Mouse (Mus musculus): ENCODE data around the gene Ppfia4. TPM values are rescaled to one million over a fixed set of nuclear protein-coding genes. Genes with fewer than 3 reads are reported as not detected.

Ppfia4 gene
- polyA plus RNA-seq, 1 experiment from 2014 or later, result 1.9 TPM

DNA sequence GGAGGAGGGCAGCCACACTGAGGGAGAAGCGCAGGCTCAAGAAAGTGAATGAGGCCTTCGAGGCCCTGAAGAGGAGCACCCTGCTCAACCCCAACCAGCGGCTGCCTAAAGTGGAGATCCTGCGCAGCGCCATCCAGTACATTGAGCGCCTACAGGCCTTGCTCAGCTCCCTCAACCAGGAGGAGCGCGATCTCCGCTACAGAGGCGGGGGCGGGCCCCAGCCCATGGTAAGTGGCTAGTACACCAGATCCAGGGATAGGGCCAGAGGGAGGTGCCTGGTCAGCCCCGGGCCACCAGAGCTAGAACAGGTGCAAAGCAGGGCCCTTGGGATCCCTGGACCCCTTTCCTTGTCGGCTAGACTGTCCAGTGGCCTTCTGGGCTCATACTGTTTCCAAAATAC lies 42.4 kb downstream of the Ppfia4 start:
- Histone ChIP-seq H3K27ac (ENCODE audit: low read depth, low read length) (no peak overlapping the region), H3K9ac (ENCODE audit: low read depth, low read length) (no peak overlapping the region), H3K4me1 (replicated peaks; ENCODE audit: control insufficient read depth, insufficient read depth, low read length) (peaks cover 3% of the 10 kb centered on the region; the same call in 1 of the 2 replicates), H3K4me2 (replicated peaks; ENCODE audit: low read depth, low read length) (no peak overlapping the region), H3K4me3 (ENCODE audit: low read depth, low read length) (no peak overlapping the region), H3K9me3 (ENCODE audit: control insufficient read depth, low read length) (no peaks in the 10 kb centered on the region), H3K27me3 (ENCODE audit: control insufficient read depth, insufficient read depth, low read length) (no peaks in the 10 kb centered on the region), H3K36me3 (ENCODE audit: control insufficient read depth, insufficient read depth, low read length) (no peaks in the 10 kb centered on the region)
- DNase-seq (ENCODE audit: low spot score), result no peak
- WGBS, result 92% methylated on average over 13 of the region's 13 CpGs
- no peak for ATAC-seq (ENCODE audit: low FRiP score)

DNA sequence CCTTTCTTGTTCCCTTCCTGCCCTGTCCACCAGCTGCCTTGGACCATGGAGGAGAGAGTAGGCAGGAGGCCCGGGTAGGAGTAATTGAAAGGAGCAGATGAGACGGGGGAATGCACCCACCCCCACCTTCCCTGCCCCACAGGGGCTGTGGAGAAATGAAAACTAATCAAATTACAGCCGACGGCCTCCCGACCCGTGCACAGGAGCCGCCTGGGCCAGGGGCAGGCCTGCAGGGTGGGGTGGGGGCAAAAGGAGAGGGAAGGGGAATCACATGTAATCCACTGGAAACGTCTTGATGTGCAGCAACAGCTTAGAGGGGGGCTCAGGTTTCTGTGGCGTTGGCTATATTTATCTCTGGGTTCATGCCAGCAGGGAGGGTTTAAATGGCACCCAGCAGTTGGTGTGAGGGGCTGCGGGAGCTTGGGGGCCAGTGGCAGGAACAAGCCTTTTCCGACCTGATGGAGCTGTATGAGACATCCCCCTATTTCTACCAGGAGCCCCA lies 43.1 kb downstream of the Ppfia4 start, which contains the start of gene Myog:
TSS of gene Myog (plus strand) at position 392 of the 502 bp plus-strand sequence.
- no peak within 1 kb of the TSS for H3K4me3 ChIP-seq (ENCODE audit: low read depth, low read length)
- H3K27ac ChIP-seq (ENCODE audit: low read depth, low read length), result no peak within 1 kb of the TSS
- H3K4me2 ChIP-seq (replicated peaks; ENCODE audit: low read depth, low read length), result no peak within 1 kb of the TSS
- WGBS, result 48% methylated on average over 11 of the region's 11 CpGs
- ATAC-seq (ENCODE audit: low FRiP score), result no peak; the same call in 1 of the 2 replicates
- H3K9me3 ChIP-seq (ENCODE audit: control insufficient read depth, low read length), result no peaks in the 10 kb centered on the region
- peaks cover 3% of the 10 kb centered on the region; the same call in 1 of the 2 replicates for H3K4me1 ChIP-seq (replicated peaks; ENCODE audit: control insufficient read depth, insufficient read depth, low read length)
- no peak within 1 kb of the TSS for H3K9ac ChIP-seq (ENCODE audit: low read depth, low read length)
- H3K27me3 ChIP-seq (ENCODE audit: control insufficient read depth, insufficient read depth, low read length), result no peaks in the 10 kb centered on the region
- no peaks in the 10 kb centered on the region for H3K36me3 ChIP-seq (ENCODE audit: control insufficient read depth, insufficient read depth, low read length)
- no peak for DNase-seq (ENCODE audit: low spot score)

DNA sequence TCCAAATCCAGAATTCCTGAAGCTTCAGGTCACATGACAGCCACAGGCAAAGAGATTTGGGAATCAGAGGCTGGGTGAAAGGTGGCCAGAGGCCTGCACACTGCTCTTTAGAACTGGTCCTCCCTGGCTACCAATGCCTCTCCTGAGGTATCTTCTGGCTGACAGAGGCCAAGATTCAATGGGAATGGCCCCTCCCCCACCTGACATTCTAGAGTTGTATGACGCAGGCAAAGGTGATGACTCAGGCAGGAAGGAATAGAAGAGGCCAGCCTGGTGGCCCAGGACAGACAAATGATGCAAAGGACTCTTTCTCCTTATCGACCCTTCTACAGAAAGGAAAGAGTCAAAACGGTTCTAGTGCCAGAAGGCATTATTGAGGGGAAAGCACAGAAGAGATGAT lies 44.5 kb downstream of the Ppfia4 start:
- no peak overlapping the region for H3K27ac ChIP-seq (ENCODE audit: low read depth, low read length)
- H3K9ac ChIP-seq (ENCODE audit: low read depth, low read length), result no peak overlapping the region
- ATAC-seq (ENCODE audit: low FRiP score) (no peak), DNase-seq (ENCODE audit: low spot score) (no peak)
- no peaks in the 10 kb centered on the region for H3K9me3 ChIP-seq (ENCODE audit: control insufficient read depth, low read length)
- 78% methylated on average over 3 of the region's 3 CpGs for WGBS
- peaks cover 3% of the 10 kb centered on the region; the same call in 1 of the 2 replicates for H3K4me1 ChIP-seq (replicated peaks; ENCODE audit: control insufficient read depth, insufficient read depth, low read length)
- no peak overlapping the region for H3K4me2 ChIP-seq (replicated peaks; ENCODE audit: low read depth, low read length)
- H3K27me3 ChIP-seq (ENCODE audit: control insufficient read depth, insufficient read depth, low read length), result no peaks in the 10 kb centered on the region
- H3K36me3 ChIP-seq (ENCODE audit: control insufficient read depth, insufficient read depth, low read length), result no peaks in the 10 kb centered on the region
- H3K4me3 ChIP-seq (ENCODE audit: low read depth, low read length), result no peak overlapping the region

DNA sequence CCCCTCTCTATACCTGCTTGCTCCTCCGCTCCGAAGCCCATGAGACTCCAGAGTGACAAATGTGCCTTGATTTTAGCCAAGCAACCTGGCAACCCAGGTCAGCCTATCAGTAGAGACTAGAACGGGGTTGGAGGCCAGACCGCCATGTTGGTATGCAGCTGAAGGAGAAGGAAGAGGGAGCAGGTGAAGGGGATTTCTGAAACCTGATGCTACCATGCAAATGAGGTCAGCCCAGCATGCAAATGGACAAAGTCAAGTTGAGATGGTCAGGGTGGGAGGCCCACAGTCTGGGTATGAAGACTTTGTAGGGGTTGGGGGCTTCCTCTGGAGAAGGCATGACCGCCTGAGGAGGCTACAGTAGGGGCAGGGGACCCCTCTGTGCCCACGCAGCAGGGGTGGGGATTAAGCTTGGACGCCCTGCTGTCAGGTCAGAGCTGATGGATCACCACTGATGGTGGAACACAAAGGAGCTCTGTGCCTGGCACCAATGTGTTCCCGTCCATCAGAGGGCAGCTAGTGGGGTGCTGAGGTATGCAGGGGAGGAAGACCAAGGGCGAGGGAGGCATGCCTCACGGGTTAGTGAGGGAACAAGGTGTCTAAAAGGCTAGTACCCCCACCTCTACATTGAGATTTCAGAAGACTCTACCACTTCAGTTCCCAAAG lies 47.1 kb downstream of the Ppfia4 start:
- Histone ChIP-seq H3K4me1 (replicated peaks; ENCODE audit: control insufficient read depth, insufficient read depth, low read length) (no peaks in the 10 kb centered on the region; the same call in 1 of the 2 replicates), H3K27me3 (ENCODE audit: control insufficient read depth, insufficient read depth, low read length) (no peaks in the 10 kb centered on the region), H3K4me3 (ENCODE audit: low read depth, low read length) (no peak overlapping the region), H3K36me3 (ENCODE audit: control insufficient read depth, insufficient read depth, low read length) (no peaks in the 10 kb centered on the region), H3K9me3 (ENCODE audit: control insufficient read depth, low read length) (no peaks in the 10 kb centered on the region), H3K27ac (ENCODE audit: low read depth, low read length) (no peak overlapping the region), H3K4me2 (replicated peaks; ENCODE audit: low read depth, low read length) (no peak overlapping the region), H3K9ac (ENCODE audit: low read depth, low read length) (no peak overlapping the region)
- WGBS, result 58% methylated on average over 10 of the region's 10 CpGs
- DNase-seq (ENCODE audit: low spot score) (no peak), ATAC-seq (ENCODE audit: low FRiP score) (no peak)

DNA sequence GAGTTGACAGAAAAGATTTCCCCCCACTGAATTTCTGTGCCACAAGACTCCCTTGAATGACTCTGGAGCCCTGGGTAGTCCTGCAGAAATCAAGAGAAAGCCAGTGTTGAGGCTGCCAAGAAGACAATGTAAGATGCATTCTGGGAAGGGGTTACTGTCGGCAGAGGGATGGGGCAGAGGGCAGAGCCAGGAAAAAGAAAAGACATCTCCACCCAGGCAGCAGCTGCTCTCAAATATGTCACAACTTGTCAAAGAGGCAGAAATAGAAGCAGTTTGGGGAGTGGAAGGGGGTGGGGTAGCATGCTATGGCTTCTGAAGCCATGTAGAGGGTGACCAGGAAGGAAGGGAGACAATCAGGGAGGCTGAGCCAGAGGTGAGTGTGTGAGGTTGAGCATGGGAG lies 49.6 kb downstream of the Ppfia4 start:
- no peak overlapping the region for H3K4me2 ChIP-seq (replicated peaks; ENCODE audit: low read depth, low read length)
- no peak overlapping the region for H3K27ac ChIP-seq (ENCODE audit: low read depth, low read length)
- no peak overlapping the region for H3K4me3 ChIP-seq (ENCODE audit: low read depth, low read length)
- 57% methylated on average over 1 of the region's 1 CpGs for WGBS
- ATAC-seq (ENCODE audit: low FRiP score) (no peak), DNase-seq (ENCODE audit: low spot score) (no peak)
- no peaks in the 10 kb centered on the region for H3K27me3 ChIP-seq (ENCODE audit: control insufficient read depth, insufficient read depth, low read length)
- H3K4me1 ChIP-seq (replicated peaks; ENCODE audit: control insufficient read depth, insufficient read depth, low read length), result no peaks in the 10 kb centered on the region; the same call in 1 of the 2 replicates
- no peaks in the 10 kb centered on the region for H3K36me3 ChIP-seq (ENCODE audit: control insufficient read depth, insufficient read depth, low read length)
- no peak overlapping the region for H3K9ac ChIP-seq (ENCODE audit: low read depth, low read length)
- H3K9me3 ChIP-seq (ENCODE audit: control insufficient read depth, low read length), result no peaks in the 10 kb centered on the region

DNA sequence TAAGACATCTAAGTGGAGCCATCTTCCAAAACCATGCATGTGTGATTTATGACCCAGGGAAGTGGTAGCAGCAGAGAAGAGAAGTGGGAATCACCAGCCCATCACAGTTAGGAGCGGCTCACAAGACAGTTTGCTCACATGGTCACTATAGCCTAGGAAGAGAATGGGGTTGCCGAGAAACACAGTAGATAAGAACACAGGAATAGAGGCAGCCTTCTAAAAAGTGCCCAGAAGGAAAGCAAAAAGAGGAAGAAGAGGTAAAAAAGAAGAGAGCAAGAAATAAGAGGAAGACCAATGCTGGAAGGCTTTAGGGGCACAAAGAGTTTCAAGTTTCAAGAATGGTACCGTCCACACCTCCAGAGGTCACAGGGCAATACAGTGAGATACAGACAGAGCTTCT lies 50.4 kb downstream of the Ppfia4 start:
- Histone ChIP-seq H3K9me3 (ENCODE audit: control insufficient read depth, low read length) (no peaks in the 10 kb centered on the region), H3K27ac (ENCODE audit: low read depth, low read length) (no peak overlapping the region), H3K4me1 (replicated peaks; ENCODE audit: control insufficient read depth, insufficient read depth, low read length) (no peaks in the 10 kb centered on the region; the same call in 1 of the 2 replicates), H3K4me2 (replicated peaks; ENCODE audit: low read depth, low read length) (no peak overlapping the region), H3K9ac (ENCODE audit: low read depth, low read length) (no peak overlapping the region), H3K36me3 (ENCODE audit: control insufficient read depth, insufficient read depth, low read length) (no peaks in the 10 kb centered on the region), H3K4me3 (ENCODE audit: low read depth, low read length) (no peak overlapping the region), H3K27me3 (ENCODE audit: control insufficient read depth, insufficient read depth, low read length) (no peaks in the 10 kb centered on the region)
- whole genome bisulfite sequencing, result 82% methylated on average over 3 of the region's 3 CpGs
- no peak for ATAC-seq (ENCODE audit: low FRiP score)
- DNase-seq (ENCODE audit: low spot score), result no peak

DNA sequence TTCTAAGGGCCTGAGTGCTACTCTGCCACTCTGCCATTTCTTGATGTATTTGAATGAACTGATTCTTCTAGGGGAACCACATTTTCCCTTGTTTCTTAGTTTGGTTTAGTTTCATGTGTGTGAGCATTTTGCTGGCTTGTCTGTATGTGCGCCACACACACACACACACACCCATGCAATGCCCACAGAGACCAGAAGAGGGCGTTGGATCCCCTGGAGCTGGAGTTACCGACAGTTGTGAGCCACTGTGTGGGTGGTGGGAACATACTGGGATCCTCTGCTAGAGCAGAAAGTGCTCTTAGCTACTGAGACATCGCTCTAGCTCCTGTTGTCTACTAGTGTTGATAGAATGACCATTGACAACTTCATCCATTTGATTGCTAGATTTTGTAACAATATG lies 51.2 kb downstream of the Ppfia4 start:
- DNase-seq (ENCODE audit: low spot score) (no peak), ATAC-seq (ENCODE audit: low FRiP score) (no peak)
- Histone ChIP-seq H3K4me1 (replicated peaks; ENCODE audit: control insufficient read depth, insufficient read depth, low read length) (no peaks in the 10 kb centered on the region; the same call in 1 of the 2 replicates), H3K4me2 (replicated peaks; ENCODE audit: low read depth, low read length) (no peak overlapping the region), H3K9ac (ENCODE audit: low read depth, low read length) (no peak overlapping the region), H3K36me3 (ENCODE audit: control insufficient read depth, insufficient read depth, low read length) (no peaks in the 10 kb centered on the region), H3K27ac (ENCODE audit: low read depth, low read length) (no peak overlapping the region), H3K9me3 (ENCODE audit: control insufficient read depth, low read length) (no peaks in the 10 kb centered on the region), H3K27me3 (ENCODE audit: control insufficient read depth, insufficient read depth, low read length) (no peaks in the 10 kb centered on the region), H3K4me3 (ENCODE audit: low read depth, low read length) (no peak overlapping the region)
- 73% methylated on average over 4 of the region's 4 CpGs for WGBS

DNA sequence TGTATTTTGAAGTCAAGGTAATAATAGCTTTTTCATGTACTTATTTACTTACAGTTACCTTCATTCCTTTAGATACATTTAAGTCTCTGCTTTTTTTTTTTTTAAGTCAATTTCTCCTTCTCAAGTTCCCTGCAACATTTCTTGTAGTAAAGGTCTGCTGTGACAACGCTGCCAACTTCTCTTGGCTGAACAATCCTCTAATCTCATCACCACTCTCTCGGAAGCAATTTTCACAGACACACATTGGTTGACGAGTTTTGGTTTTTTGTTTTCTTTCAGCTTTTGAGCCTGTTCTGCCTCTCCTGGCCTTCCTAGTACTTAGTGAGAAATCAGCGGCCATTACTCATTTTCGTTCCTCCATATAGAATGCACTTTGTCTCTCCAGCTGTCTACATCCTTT lies 52.6 kb downstream of the Ppfia4 start:
- Histone ChIP-seq H3K4me2 (replicated peaks; ENCODE audit: low read depth, low read length) (no peak overlapping the region), H3K4me1 (replicated peaks; ENCODE audit: control insufficient read depth, insufficient read depth, low read length) (no peaks in the 10 kb centered on the region), H3K9ac (ENCODE audit: low read depth, low read length) (no peak overlapping the region), H3K27me3 (ENCODE audit: control insufficient read depth, insufficient read depth, low read length) (no peaks in the 10 kb centered on the region), H3K9me3 (ENCODE audit: control insufficient read depth, low read length) (no peaks in the 10 kb centered on the region), H3K4me3 (ENCODE audit: low read depth, low read length) (no peak overlapping the region), H3K27ac (ENCODE audit: low read depth, low read length) (no peak overlapping the region), H3K36me3 (ENCODE audit: control insufficient read depth, insufficient read depth, low read length) (no peaks in the 10 kb centered on the region)
- 85% methylated on average over 5 of the region's 5 CpGs for WGBS
- ATAC-seq (ENCODE audit: low FRiP score) (no peak), DNase-seq (ENCODE audit: low spot score) (no peak)

DNA sequence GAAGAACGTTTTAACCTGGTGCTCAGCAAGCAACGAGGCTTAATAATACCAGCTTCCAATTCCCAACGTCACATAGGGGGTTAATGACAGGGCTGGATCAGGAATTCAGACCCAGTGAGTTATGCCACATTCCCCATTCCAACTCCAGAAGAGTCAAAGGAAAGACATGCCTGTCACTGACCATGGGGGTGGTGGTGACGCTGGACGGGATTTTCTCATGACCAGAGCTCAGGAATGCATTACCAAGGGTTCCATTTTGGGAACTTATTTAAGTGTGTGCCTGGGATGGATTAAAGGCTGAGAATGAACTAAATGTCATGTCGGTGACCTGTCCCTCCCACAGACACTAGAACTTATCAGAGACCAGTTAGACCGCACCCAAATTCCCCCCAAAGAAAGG lies 55.9 kb downstream of the Ppfia4 start:
- Histone ChIP-seq H3K9ac (ENCODE audit: low read depth, low read length) (no peak overlapping the region), H3K27me3 (ENCODE audit: control insufficient read depth, insufficient read depth, low read length) (no peaks in the 10 kb centered on the region), H3K9me3 (ENCODE audit: control insufficient read depth, low read length) (no peaks in the 10 kb centered on the region), H3K36me3 (ENCODE audit: control insufficient read depth, insufficient read depth, low read length) (no peaks in the 10 kb centered on the region), H3K4me1 (replicated peaks; ENCODE audit: control insufficient read depth, insufficient read depth, low read length) (no peaks in the 10 kb centered on the region), H3K4me3 (ENCODE audit: low read depth, low read length) (no peak overlapping the region), H3K27ac (ENCODE audit: low read depth, low read length) (no peak overlapping the region), H3K4me2 (replicated peaks; ENCODE audit: low read depth, low read length) (no peak overlapping the region)
- ATAC-seq (ENCODE audit: low FRiP score) (no peak), DNase-seq (ENCODE audit: low spot score) (no peak)
- 82% methylated on average over 7 of the region's 7 CpGs for WGBS
